Mouse (Mus musculus) heart, adult 2 months (tissue): ENCODE data around the gene Ly6g6f. TPM values are rescaled to one million over a fixed set of nuclear protein-coding genes. Genes with fewer than 3 reads are reported as not detected.

Experiments used
- DNase-seq, 2 experiments: peaks; one replicate each; pipeline ENCODE4 v3.0.0; 2021
- H3K27ac ChIP-seq: fragments of 200-600 bp; 2 replicates; pipeline ENCODE4 v1.8.1; 2022
- H3K27me3 ChIP-seq: fragments of 200-500 bp; 2 replicates; pipeline ENCODE4 v1.6.1; 2012; ENCODE audit warnings: mild to moderate bottlenecking, low read length, inconsistent platforms, mixed read lengths; ENCODE audit not compliant: control insufficient read depth, insufficient read depth
- H3K36me3 ChIP-seq: fragments of 200-500 bp; 2 replicates; pipeline ENCODE4 v1.6.1; 2012; ENCODE audit warnings: low read length, inconsistent platforms; ENCODE audit not compliant: control insufficient read depth, insufficient read depth
- H3K4me1 ChIP-seq: fragments of 200-500 bp; 2 replicates; pipeline ENCODE4 v1.6.1; 2011; ENCODE audit warnings: low read length; ENCODE audit not compliant: control insufficient read depth, insufficient read depth
- H3K4me3 ChIP-seq: fragments of 200-600 bp; 2 replicates; pipeline ENCODE4 v1.8.1; 2022
- H3K79me2 ChIP-seq: fragments of 200-500 bp; replicated peaks from 2 replicates; pipeline ENCODE4 v1.6.1; 2012; ENCODE audit warnings: mild to moderate bottlenecking, inconsistent platforms, low read length, moderate library complexity, mixed read lengths; ENCODE audit not compliant: control insufficient read depth, insufficient read depth
- H3K9ac ChIP-seq: fragments of 200-500 bp; 2 replicates; pipeline ENCODE4 v1.6.1; 2012; ENCODE audit warnings: low read depth, mild to moderate bottlenecking, control low read depth, inconsistent platforms, low read length, mixed read lengths
- CTCF ChIP-seq: fragments of 200-600 bp; IDR thresholded peaks from 2 replicates; pipeline ENCODE4 v1.8.1; 2022; ENCODE audit warnings: antibody characterized with exemption, mild to moderate bottlenecking, moderate library complexity
- EP300 ChIP-seq: fragments of 200-500 bp; IDR thresholded peaks from 2 replicates; pipeline ENCODE4 v1.6.1; 2011; ENCODE audit warnings: low read depth, low read length, control low read depth; ENCODE audit not compliant: insufficient read depth
- POLR2A ChIP-seq: fragments of 200-500 bp; IDR thresholded peaks from 2 replicates; pipeline ENCODE4 v1.6.1; 2011; ENCODE audit warnings: mild to moderate bottlenecking, low read depth, low read length, control low read depth; ENCODE audit not compliant: insufficient read depth
- WGBS: fragments of 180-500 bp; shearing (Covaris S2); methylation state at CpG from one replicate; pipeline ENCODE4 v1.1.7; 2018; 5-methylcytosine and 5-hydroxymethylcytosine counted together
- intact Hi-C: fragments of 180-260 bp; cut with DNase I; formaldehyde crosslinking; loops from one replicate; pipeline ENCODE4 v1.15.1; 2025
- polyA plus RNA-seq: library from polyadenylated mRNA; depleted of rRNA; stranded (reverse); fragments of >200 nt; gene quantifications from 2 replicates; pipeline ENCODE4 v1.2.3, GENCODE M21; 2012
- total RNA-seq, 2 experiments: library from RNA; stranded (reverse); gene quantifications; 2 replicates each; pipeline ENCODE4 v1.2.3; 2021

Gene Ly6g6f
- total and polyA plus RNA-seq, 3 experiments: 0.27 TPM; not detected in 2

- Histone ChIP-seq H3K4me1 (peaks cover 8% of the 10 kb centered on the region), H3K27me3 (no peaks in the 10 kb centered on the region), H3K4me3 (peak within 1 kb of the TSS; percentile 100), H3K27ac (peak within 1 kb of the TSS; percentile 91), H3K79me2 (peaks cover 5% of the 10 kb centered on the region; the same call in 1 of the 2 replicates), H3K36me3 (peaks cover 6% of the 10 kb centered on the region), H3K9ac (peak within 1 kb of the TSS; percentile 88)
- DNase-seq: peak; percentile 31 to 50
- intact Hi-C loops: loop anchor here (2.0 to 5.0 kb wide), 3 partner anchors 13 to 115 kb away; partner anchors contain the start of genes Bag6 and Nfkbil1
- WGBS: under 1% methylated on average over 19 of the region's 19 CpGs
- TF ChIP-seq EP300 (no peak), CTCF (peak; percentile 40)
Observed at GRCm38 (mm10) chr17:35121871-35122303, 36.5 kb upstream of the Ly6g6f start, which contains the start of gene Csnk2b. Gene Csnk2b (minus strand): TSS chr17:35122053.

GRCm38 (mm10) chr17:35121143-35121799 lies 35.9 kb upstream of the Ly6g6f start, which contains the start of gene Gpank1:
Gene Gpank1 (plus strand): TSS chr17:35121455.
- H3K27me3 ChIP-seq: no peaks in the 10 kb centered on the region
- intact Hi-C loops: loop anchor here (2.0 to 5.0 kb wide), 3 partner anchors 14 to 116 kb away; partner anchors contain the start of genes Bag6 and Nfkbil1
- WGBS: under 1% methylated on average over 50 of the region's 50 CpGs
- TF ChIP-seq EP300 (no peak), POLR2A (peak; percentile 77), CTCF (peak; percentile 9; the same call in 1 of the 2 replicates)
- H3K36me3 ChIP-seq: peaks cover 6% of the 10 kb centered on the region
- H3K79me2 ChIP-seq: peaks cover 5% of the 10 kb centered on the region; the same call in 1 of the 2 replicates
- peak within 1 kb of the TSS; percentile 88 for H3K9ac ChIP-seq
- peak; percentile 97 to 99 for DNase-seq
- peaks cover 8% of the 10 kb centered on the region for H3K4me1 ChIP-seq
- H3K27ac ChIP-seq: peak within 1 kb of the TSS; percentile 91
- peak within 1 kb of the TSS; percentile 100 for H3K4me3 ChIP-seq

GRCm38 (mm10) chr17:35120745-35121142 lies 35.3 kb upstream of the Ly6g6f start:
- no peaks in the 10 kb centered on the region for H3K27me3 ChIP-seq
- DNase-seq: no peak
- under 1% methylated on average over 33 of the region's 33 CpGs for WGBS
- H3K4me1 ChIP-seq: peaks cover 8% of the 10 kb centered on the region
- no peak for TF ChIP-seq CTCF
- TF ChIP-seq EP300: no peak
- TF ChIP-seq POLR2A: no peak
- peak overlapping the region; percentile 100 for H3K4me3 ChIP-seq
- H3K36me3 ChIP-seq: peaks cover 6% of the 10 kb centered on the region
- H3K9ac ChIP-seq: peak overlapping the region; percentile 88
- intact Hi-C loops: loop anchor here (2.0 to 5.0 kb wide), 3 partner anchors 14 to 117 kb away; partner anchors contain the start of genes Bag6 and Nfkbil1
- H3K27ac ChIP-seq: peak overlapping the region; percentile 91
- peaks cover 5% of the 10 kb centered on the region; the same call in 1 of the 2 replicates for H3K79me2 ChIP-seq

- DNase-seq: no peak
- TF ChIP-seq EP300 (no peak), POLR2A (no peak), CTCF (peak; percentile 56)
- WGBS: 85% methylated on average over 8 of the region's 8 CpGs
- intact Hi-C loops: no loop called here
- Histone ChIP-seq H3K9ac (no peak within 1 kb of the TSS), H3K27ac (no peak within 1 kb of the TSS), H3K36me3 (peaks cover 6% of the 10 kb centered on the region), H3K4me3 (no peak within 1 kb of the TSS), H3K79me2 (peaks cover 2% of the 10 kb centered on the region; the same call in 1 of the 2 replicates), H3K4me1 (peaks cover 4% of the 10 kb centered on the region), H3K27me3 (no peaks in the 10 kb centered on the region)
Observed at GRCm38 (mm10) chr17:35115046-35116019, 29.9 kb upstream of the Ly6g6f start, which contains the start of gene Ly6g5b. Gene Ly6g5b (minus strand): TSS chr17:35115428.

GRCm38 (mm10) chr17:35111774-35112173 lies 26.4 kb upstream of the Ly6g6f start:
- intact Hi-C loops: no loop called here
- WGBS: 33% methylated on average over 9 of the region's 9 CpGs

More at GRCm38 (mm10) chr17:35111774-35112173, 26.4 kb upstream of the Ly6g6f start:
- no peak overlapping the region; the same call in 1 of the 2 replicates for H3K27ac ChIP-seq
- no peak for DNase-seq
- no peaks in the 10 kb centered on the region for H3K27me3 ChIP-seq
- peak overlapping the region; percentile 34; the same call in 1 of the 2 replicates for H3K9ac ChIP-seq
- H3K79me2 ChIP-seq: no peaks in the 10 kb centered on the region
- H3K4me3 ChIP-seq: peak overlapping the region; percentile 12; the same call in 1 of the 2 replicates
- peaks cover 2% of the 10 kb centered on the region for H3K4me1 ChIP-seq
- peak; percentile 29; the same call in 1 of the 2 replicates for TF ChIP-seq POLR2A
- TF ChIP-seq CTCF: no peak
- H3K36me3 ChIP-seq: no peaks in the 10 kb centered on the region
